Mouse (Mus musculus) left cerebral cortex, postnatal 36 days (tissue): Measurements from ENCODE around the gene Lpin3. TPM values are rescaled to one million over a fixed set of nuclear protein-coding genes. Genes with fewer than 3 reads are reported as not detected.

Experiments used
- DNase-seq, 2 experiments: peaks; one replicate each; pipeline ENCODE4 v3.0.0; 2021 to 2022; ENCODE audit warnings: low spot score in 2 of 2, mixed read lengths in 1 of 2
- intact Hi-C: fragments of 180-260 bp; cut with DNase I; formaldehyde crosslinking; loops from one replicate; pipeline ENCODE4 v1.15.1; 2025
- total RNA-seq, 2 experiments: library from RNA; stranded (reverse); gene quantifications; 2 replicates each; pipeline ENCODE4 v1.2.3; 2021

The Lpin3 gene
- total RNA-seq, 2 experiments from 2014 or later: 0.79 to 1.4 TPM

DNA sequence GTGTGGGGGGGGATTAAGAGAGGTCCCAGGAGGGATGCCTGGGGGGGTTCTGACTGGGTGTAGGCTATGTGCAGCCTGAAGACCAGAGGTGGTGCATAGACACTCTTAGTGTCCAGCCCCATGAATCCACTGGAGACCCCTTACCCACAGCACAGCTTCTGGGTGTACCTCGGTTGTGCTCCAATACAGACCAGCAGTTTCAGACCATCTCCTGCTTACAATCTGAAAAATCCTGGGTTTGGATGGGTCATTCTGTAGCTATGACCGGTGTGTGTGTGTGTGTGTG, 38.4 kb downstream of the Lpin3 start:
- intact Hi-C loops: no loop called here
- no peak for DNase-seq

DNA sequence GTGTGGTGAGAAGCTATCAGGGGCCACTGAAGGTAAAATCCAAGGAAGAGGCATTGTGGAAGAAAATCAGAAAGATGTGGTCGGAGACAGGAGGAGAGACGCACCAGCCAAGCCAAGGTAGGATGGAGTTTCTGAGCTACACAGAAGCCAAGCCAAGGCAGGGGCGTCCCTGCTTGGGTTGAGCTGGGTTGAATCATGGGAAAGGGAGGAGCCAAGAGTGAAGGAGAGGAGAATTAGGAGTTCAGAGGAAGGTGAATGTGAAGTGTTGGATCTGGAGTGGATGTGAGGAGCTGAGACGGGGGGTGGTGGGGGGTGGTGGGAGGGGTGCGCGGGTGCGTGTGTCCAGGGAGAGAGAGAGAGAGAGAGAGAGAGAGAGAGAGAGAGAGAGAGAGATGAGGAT, 40.8 kb downstream of the Lpin3 start:
- no peak for DNase-seq
- intact Hi-C loops: no loop called here

DNA sequence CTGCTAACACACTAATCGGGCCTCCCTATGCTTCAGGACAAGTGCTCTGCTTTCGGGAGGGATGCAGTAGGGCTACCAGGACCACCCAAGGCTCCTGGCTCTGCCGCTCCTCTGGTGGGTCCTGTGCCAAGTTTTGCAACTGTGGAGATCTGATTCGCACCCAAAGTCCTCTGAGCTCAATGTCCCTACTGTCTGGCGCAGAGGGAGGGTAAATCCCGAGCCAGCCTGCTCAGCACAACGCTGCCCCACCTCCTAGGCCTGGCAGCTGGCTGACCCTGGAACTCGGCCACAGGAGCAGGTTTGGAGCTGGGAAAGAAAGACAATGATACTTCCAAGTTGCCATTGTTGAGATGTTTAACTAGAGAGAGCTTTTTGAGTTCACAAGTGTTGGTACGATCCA, 44.7 kb downstream of the Lpin3 start:
- intact Hi-C loops: no loop called here
- DNase-seq: no peak

DNA sequence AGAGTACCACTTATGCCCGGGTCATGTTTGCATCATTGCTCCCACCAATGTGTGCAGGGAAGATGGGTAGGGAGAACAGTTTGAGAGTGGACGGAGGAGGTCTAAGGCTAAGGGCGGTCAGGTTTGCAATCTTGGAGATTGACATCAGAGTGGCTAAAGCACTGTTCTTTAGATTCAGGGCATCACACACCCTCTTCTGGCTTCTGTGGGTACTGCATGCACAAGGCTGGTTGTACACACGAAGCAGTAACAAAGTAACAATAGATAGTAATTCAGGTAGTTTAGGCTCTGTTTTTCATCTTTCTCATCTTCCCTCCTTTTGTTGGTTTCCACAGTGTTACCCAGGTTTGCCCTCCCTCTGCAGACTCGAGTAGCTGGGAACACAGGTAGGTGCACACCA, 50.9 kb downstream of the Lpin3 start:
- intact Hi-C loops: no loop called here
- no peak for DNase-seq

DNA sequence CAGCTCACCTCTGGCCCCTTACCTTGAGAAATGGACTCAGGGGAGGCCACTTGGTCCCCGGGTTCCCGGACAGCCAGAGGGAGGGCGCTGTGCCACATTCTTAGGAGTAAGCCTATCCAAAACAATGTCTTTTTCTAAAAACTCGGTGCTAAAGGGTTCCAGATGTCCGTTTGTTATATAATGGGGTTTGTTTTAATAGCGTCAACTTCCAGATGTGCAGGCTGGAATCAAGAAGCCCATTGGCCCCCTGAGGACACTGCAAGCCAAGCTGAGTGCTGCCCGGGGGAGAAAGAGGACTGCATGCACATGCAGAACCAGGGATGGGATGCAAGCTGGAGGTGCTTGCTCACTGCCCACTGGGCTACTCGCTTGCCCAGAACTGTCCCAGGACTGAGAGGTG, 51.9 kb downstream of the Lpin3 start:
- DNase-seq: no peak

DNA sequence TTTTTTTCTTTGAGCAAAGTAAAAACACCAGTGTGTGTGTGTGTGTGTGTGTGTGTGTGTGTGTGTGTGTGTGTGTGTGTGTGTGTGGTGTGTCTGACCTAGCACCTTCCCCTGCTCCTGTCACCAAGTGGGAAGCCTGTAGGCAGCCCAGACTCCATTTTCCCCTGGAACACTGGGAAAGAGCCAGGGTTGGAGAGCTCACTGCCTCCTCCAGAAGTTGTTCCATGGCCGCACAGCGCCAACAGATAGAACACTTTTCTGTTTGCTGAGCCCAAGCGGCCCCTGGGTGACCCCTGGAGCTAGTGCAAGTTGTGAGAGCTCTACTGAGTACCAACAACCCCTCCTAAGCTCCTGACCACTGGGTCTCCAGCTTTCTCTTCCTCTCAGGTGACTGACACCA, 52.5 kb downstream of the Lpin3 start:
- intact Hi-C loops: no loop called here
- DNase-seq: no peak

More for the DNA sequence above, 51.9 kb downstream of the Lpin3 start:
- intact Hi-C loops: no loop called here

DNA sequence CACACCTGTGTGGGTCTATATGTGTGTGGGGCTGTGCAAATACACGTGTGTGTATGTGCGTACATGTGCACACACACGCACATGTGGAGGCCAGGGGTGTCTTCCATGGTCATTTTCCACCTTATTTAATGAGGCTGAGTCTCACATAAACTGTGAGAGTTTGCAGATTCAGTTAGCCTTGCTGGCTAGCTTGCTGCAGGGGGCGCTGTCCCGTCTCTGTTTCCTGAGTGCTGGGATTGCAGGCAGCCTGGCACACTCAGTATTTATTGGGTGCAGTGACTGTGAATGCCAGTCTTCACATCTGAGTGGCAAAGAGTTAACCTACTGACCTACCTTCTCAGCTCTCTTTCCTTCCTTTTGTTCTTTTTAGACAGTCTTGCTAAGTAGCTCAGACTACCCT, 53.4 kb downstream of the Lpin3 start:
- DNase-seq: no peak
- intact Hi-C loops: no loop called here

DNA sequence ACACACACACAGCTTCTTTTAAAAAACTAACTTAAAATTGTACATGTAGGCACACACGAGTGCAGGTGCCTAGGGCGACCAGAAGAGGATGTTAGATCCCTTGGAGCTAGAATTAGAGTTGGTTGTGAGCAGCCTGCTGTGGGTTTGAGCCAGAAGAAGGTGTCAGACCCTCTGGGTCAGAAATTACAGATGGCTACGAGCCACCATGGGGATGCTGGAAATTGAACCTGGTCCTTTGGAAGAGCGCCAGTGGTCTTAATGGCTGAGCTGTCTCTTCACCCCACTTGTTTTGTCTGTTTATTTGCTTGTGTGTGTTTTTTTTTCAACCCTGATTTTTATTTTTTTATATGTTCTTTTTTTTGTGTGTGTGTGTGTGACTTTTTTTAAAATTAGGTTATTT, 54.0 kb downstream of the Lpin3 start:
- DNase-seq: no peak
- intact Hi-C loops: no loop called here

DNA sequence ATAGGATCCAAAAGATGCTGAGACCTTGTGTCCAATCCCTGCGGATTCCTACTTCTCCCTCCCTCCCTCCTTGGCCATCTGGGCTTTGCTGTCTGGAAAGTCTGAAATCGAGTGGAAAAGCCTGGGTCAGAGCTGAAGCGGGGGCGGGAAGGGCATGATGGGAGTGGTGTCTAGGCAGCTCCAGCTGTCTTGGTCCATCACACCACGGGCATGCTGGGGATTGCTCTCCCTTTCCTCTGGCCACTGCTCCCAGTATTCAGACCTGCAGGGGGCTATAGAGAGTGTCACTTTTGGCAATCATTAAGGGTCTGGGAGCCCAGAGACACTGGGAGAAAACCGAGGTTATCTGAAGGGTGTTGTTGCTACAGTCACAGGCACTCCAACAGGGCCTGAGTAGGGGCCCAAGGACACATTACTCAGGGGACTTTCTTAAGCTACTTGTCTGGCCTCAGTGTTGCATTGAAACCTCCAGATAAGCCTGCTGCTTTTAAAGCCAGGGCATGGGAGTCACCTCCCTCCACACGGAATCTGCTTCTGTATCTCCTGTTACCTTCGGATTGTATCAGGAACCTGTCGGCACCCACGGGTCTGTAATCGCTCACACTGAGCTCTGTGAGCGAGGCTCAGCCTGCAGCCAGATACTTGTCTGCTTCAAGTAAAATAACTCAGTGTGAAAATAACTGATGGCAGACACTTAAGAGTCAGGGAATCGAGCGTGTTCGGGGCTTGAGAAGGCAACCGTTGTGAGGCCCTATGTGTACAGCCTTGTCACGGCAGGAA, 60.6 kb downstream of the Lpin3 start:
- DNase-seq: no peak
- intact Hi-C loops: loop anchor here (5.0 kb wide), 1 partner anchor 344 kb away; no protein-coding TSS in a partner anchor

DNA sequence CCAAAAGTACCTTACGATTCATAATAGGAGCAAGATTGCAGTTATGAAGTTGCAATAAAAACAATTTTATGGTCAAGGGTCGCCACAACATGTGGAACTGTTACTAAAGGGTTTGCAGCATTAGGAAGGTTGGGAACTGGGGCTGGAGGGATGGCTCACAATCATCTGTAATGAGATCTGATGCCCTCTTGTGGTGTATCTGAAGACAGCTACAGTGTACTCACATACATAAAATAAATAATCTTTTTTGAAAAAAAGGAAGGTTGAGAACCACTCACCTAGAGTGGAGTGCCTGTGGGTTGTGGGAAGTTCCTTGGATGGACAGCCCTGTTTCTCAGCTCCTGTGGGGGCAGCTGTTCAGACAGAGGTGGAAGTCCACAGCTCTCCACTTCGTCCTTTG, 62.0 kb downstream of the Lpin3 start:
- intact Hi-C loops: loop anchor here (5.0 kb wide), 1 partner anchor 345 kb away; no protein-coding TSS in a partner anchor
- DNase-seq: no peak

DNA sequence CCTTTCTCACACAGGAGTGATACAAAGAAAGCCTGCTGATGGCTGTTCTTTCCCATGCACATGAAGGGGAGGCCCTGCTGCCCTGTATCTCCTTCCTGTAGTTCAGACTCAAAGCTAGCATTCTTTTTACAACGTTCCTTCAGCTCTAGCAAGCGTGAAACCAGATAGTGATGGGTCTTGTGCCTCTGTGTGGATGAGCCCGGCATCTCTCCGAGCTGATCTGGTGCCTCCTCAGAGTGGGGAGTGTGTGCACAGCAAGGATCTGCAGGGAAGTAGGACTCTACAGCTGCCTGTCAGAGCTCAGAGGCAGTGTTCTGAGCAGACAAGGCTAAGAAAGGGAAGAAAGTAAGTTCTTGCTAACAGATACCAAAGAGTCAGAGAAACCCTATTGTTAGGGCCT, 71.1 kb downstream of the Lpin3 start:
- no peak for DNase-seq
- intact Hi-C loops: no loop called here

DNA sequence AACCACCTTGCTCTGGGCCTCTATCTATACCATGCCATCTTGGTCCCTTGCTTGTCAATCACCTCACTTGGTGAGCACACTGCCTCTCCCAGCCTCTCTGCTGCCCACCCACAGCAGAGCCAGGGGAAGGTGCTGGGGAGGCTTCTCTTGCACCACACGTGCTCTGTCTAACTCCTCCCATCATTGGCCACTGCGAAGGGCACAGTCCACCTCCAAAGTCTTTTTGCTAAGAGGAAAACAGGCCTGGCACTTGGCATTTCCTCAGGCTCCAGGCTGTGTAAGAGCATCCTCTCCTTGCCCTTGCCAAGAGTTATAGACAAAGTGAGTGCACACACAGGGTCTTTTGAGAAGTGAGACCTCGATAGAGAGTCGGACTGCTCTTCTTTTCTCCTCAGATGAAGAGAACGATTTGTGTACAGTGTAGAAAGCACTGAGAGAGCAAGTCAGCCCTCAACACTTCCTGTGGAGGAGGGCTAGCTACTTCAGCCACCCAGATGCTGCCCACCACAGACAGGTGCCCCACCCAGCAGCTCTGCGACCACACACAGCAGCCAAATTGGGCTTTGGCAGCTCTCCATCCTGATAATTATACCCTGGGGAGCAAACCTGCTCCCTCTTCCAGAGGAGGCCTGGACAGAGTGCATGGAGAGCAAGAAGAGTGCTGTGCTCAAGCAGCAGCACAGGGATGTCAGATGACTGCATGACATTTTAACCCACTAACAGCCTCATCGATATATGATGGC, 72.8 kb downstream of the Lpin3 start:
- intact Hi-C loops: no loop called here
- no peak for DNase-seq

DNA sequence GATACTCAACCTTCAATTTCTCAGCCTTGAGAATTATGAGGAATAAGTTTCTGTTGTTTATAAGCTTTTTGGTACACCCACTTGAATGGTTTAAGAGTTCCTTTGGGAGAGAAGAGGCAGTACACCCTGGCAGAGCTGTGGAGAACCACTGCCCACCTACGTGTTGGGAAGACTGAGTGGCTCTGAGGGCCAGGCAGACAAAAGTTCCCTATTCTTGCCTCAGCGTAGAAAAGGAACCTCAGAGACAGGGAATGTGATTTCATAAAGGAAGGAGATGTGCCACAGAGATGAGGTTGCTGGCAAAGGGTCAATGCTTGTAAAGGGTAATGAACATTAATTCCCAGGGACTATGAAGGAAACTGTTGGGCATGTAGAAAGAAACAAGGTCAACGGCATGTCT, 74.1 kb downstream of the Lpin3 start:
- intact Hi-C loops: no loop called here

DNA sequence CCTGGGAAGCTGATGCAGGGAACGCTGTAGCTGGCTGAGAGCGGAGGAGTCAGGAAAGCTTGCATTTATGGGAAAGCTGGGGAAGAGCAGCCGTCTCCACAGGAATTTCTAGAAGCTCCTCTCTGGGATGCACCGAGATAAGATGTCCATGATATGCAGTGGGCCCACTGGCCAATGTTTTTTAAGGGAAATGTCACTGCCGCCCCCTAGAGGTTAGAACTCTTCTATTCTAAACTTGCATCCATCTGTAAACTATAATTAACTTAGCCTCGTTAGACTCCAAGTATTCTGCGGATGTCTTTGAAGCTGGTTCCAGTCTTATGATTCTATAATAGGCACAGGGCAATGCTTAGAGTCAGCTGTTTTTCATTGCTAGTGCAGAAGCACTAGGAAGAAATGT, 74.9 kb downstream of the Lpin3 start:
- intact Hi-C loops: no loop called here
- peak in 1 of 2 experiments; percentile 49 for DNase-seq

More for the DNA sequence above, 74.1 kb downstream of the Lpin3 start:
- DNase-seq: no peak

Other genes with a start within 250 kb of the Lpin3 start
- gene Top1, start 234.8 kb upstream of the Lpin3 start, total RNA-seq: 10 to 100 TPM; 66.5 to 87.4 TPM
- gene Plcg1, start 149.4 kb upstream of the Lpin3 start, total RNA-seq: 100 to 1,000 TPM; 102 to 125 TPM
- 10 to 100 TPM; 63.4 to 84.0 TPM for gene Zhx3, start 7.7 kb upstream of the Lpin3 start, total RNA-seq
- gene Emilin3, start 31.7 kb downstream of the Lpin3 start, total RNA-seq: under 1 TPM in 1 of 2 experiments, not detected in 1; 0.27 TPM
- gene Chd6, start 228.4 kb downstream of the Lpin3 start, total RNA-seq: 10 to 100 TPM; 58.0 to 75.4 TPM